In genomic region chr4:135854630-135855029, GRCm38 (mm10) we compare ENCODE assay signal across 8 mouse cellular contexts. TPM values are rescaled to one million over a fixed set of nuclear protein-coding genes. Genes with fewer than 3 reads are reported as not detected.
DNase-seq lines count a peak whose midpoint lies in the region; ATAC-seq and TF ChIP-seq lines count a peak whose summit lies in the region.

No protein-coding gene starts in this region.

- H3K4me1 ChIP-seq in heart, embryonic 11.5 days (ENCODE audit: control insufficient read depth, insufficient read depth, low read length), result peaks cover 30% of the 10 kb centered on the region
- peaks cover 34% of the 10 kb centered on the region for H3K4me1 ChIP-seq in G1E (ENCODE audit: insufficient read depth, low read depth, low read length)
- H3K4me1 ChIP-seq in hindbrain, embryonic 12.5 days, result peaks cover 35% of the 10 kb centered on the region
- H3K4me1 ChIP-seq in midbrain, embryonic 11.5 days (ENCODE audit: control insufficient read depth, insufficient read depth, low read length), result peaks cover 11% of the 10 kb centered on the region
- peaks cover 17% of the 10 kb centered on the region for H3K4me1 ChIP-seq in kidney, adult 2 months (ENCODE audit: control insufficient read depth, insufficient read depth, low read length)

- no peaks in the 10 kb centered on the region for H3K27me3 ChIP-seq in heart, embryonic 11.5 days (ENCODE audit: control insufficient read depth, insufficient read depth, low read length)
- peaks cover 26% of the 10 kb centered on the region for H3K27me3 ChIP-seq in G1E (ENCODE audit: insufficient read depth, low read length)
- no peaks in the 10 kb centered on the region for H3K27me3 ChIP-seq in hindbrain, embryonic 12.5 days
- H3K27me3 ChIP-seq in midbrain, embryonic 11.5 days (ENCODE audit: control insufficient read depth, insufficient read depth, low read length), result no peaks in the 10 kb centered on the region
- no peaks in the 10 kb centered on the region for H3K27me3 ChIP-seq in kidney, adult 2 months (replicated peaks; ENCODE audit: control insufficient read depth, insufficient read depth, low read length)

- peak overlapping the region; percentile 79 for H3K4me3 ChIP-seq in heart, embryonic 11.5 days (ENCODE audit: low read depth, low read length)
- H3K4me3 ChIP-seq in G1E (ENCODE audit: low read depth, low read length), result peak overlapping the region; percentile 40; the same call in 1 of the 2 replicates
- H3K4me3 ChIP-seq in hindbrain, embryonic 12.5 days, result peak overlapping the region; percentile 96; the same call in 1 of the 2 replicates
- no peak overlapping the region for H3K4me3 ChIP-seq in midbrain, embryonic 11.5 days (ENCODE audit: low read depth, low read length)
- no peak overlapping the region for H3K4me3 ChIP-seq in kidney, adult 2 months (ENCODE audit: insufficient read depth, low read depth, low read length)

- TF ChIP-seq CTCF in G1E (IDR thresholded peaks at IDR 0.05; ENCODE audit: low read depth, low read length), result no peak
- TF ChIP-seq CTCF in kidney, adult 2 months (conservative IDR thresholded peaks at IDR 0.05; ENCODE audit: insufficient read depth, insufficient read length, low read depth, low read length), result no peak

- WGBS in heart, embryonic 11.5 days (ENCODE audit: insufficient replicate concordance), result 73% methylated on average over 11 of the region's 11 CpGs
- 78% methylated on average over 11 of the region's 11 CpGs for WGBS in hindbrain, embryonic 12.5 days
- WGBS in midbrain, embryonic 11.5 days, result 75% methylated on average over 11 of the region's 11 CpGs
- WGBS in kidney, adult 2 months, result 74% methylated on average over 11 of the region's 11 CpGs

- no peaks in the 10 kb centered on the region for H3K36me3 ChIP-seq in heart, embryonic 11.5 days (ENCODE audit: control insufficient read depth, insufficient read depth, low read length)
- peaks cover 11% of the 10 kb centered on the region for H3K36me3 ChIP-seq in G1E (replicated peaks)
- no peaks in the 10 kb centered on the region for H3K36me3 ChIP-seq in hindbrain, embryonic 12.5 days
- H3K36me3 ChIP-seq in midbrain, embryonic 11.5 days (ENCODE audit: control insufficient read depth, insufficient read depth, low read length), result no peaks in the 10 kb centered on the region
- no peaks in the 10 kb centered on the region for H3K36me3 ChIP-seq in kidney, adult 2 months (ENCODE audit: control insufficient read depth, insufficient read depth, low read length)

- no peak for DNase-seq in heart, postnatal 4 days
- DNase-seq in G1E (ENCODE audit: low spot score) (no peak), adipocyte (ENCODE audit: low spot score) (no peak)
- no peak for DNase-seq in midbrain, embryonic 11.5 days (ENCODE audit: low spot score, missing footprints)
- DNase-seq in right cerebral cortex, adult 18-20 months, result no peak
- no peak for DNase-seq in kidney, adult 2 months

- H3K4me2 ChIP-seq in heart, embryonic 11.5 days, result peak overlapping the region; percentile 85
- H3K4me2 ChIP-seq in hindbrain, embryonic 12.5 days (replicated peaks), result peak overlapping the region; percentile 80
- peak overlapping the region; percentile 87; the same call in 1 of the 2 replicates for H3K4me2 ChIP-seq in midbrain, embryonic 11.5 days

- no peak for TF ChIP-seq POLR2A in kidney, adult 2 months (IDR thresholded peaks at IDR 0.05; ENCODE audit: low read depth, low read length)

- ATAC-seq in heart, embryonic 11.5 days (replicated peaks; ENCODE audit: insufficient number of reproducible peaks, low FRiP score, low TSS enrichment), result no peak
- ATAC-seq in G1E (ENCODE audit: extremely low read depth, insufficient number of reproducible peaks, low FRiP score, poor library complexity, severe bottlenecking), result no peak
- no peak for ATAC-seq in hindbrain, embryonic 12.5 days (ENCODE audit: low FRiP score)
- no peak for ATAC-seq in midbrain, embryonic 11.5 days (ENCODE audit: low FRiP score)

- peak overlapping the region; percentile 94 for H3K9ac ChIP-seq in heart, embryonic 11.5 days (ENCODE audit: low read depth, low read length)
- peak overlapping the region; percentile 99 for H3K9ac ChIP-seq in hindbrain, embryonic 12.5 days
- H3K9ac ChIP-seq in midbrain, embryonic 11.5 days (ENCODE audit: low read length), result peak overlapping the region; percentile 98

- H3K27ac ChIP-seq in heart, embryonic 11.5 days (ENCODE audit: low read depth, low read length), result peak overlapping the region; percentile 99
- peak overlapping the region; percentile 99 for H3K27ac ChIP-seq in hindbrain, embryonic 12.5 days
- H3K27ac ChIP-seq in midbrain, embryonic 11.5 days (ENCODE audit: low read depth, low read length), result peak overlapping the region; percentile 100
- no peak overlapping the region for H3K27ac ChIP-seq in kidney, adult 2 months (ENCODE audit: insufficient read depth, low read depth, low read length)

- H3K9me3 ChIP-seq in heart, embryonic 11.5 days (replicated peaks; ENCODE audit: control insufficient read depth, low read length), result no peaks in the 10 kb centered on the region
- no peaks in the 10 kb centered on the region for H3K9me3 ChIP-seq in G1E (replicated peaks)
- no peaks in the 10 kb centered on the region for H3K9me3 ChIP-seq in hindbrain, embryonic 12.5 days (replicated peaks)
- H3K9me3 ChIP-seq in midbrain, embryonic 11.5 days (ENCODE audit: control insufficient read depth, low read length), result no peaks in the 10 kb centered on the region

RNA-seq across cellular contexts. Expression of gene Srsf10, which starts 0.9 kb away (rescaled TPM):
- polyA plus RNA-seq in heart, embryonic 11.5 days (2014; fragmentation: Nextera tagmentation; extraction: Ambion mirVana), result 191 and 202 TPM in 2 replicates
- total RNA-seq in heart, postnatal 4 days (2021), result 10 to 100 TPM; 73.8 to 80.5 TPM
- total RNA-seq in G1E (2014; fragmentation: Nextera tagmentation), result 355 and 418 TPM in 2 replicates
- total RNA-seq in G1E (2017), result 223 and 241 TPM in 2 replicates
- 299 and 339 TPM in 2 replicates for polyA plus RNA-seq in G1E (2012)
- polyA plus RNA-seq in hindbrain, embryonic 12.5 days (2016; fragmentation: Nextera tagmentation; extraction: Ambion mirVana), result 312 and 328 TPM in 2 replicates
- 434 and 444 TPM in 2 replicates for polyA plus RNA-seq in midbrain, embryonic 11.5 days (2014; fragmentation: Nextera tagmentation; extraction: Ambion mirVana)
- 43.4 TPM in 2 replicates for polyA plus RNA-seq in kidney, adult 2 months (2012; rRNA removed)

RNA-seq across cellular contexts. Expression of gene Pnrc2, which starts 19.0 kb away (rescaled TPM):
- polyA plus RNA-seq in heart, embryonic 11.5 days (2014; fragmentation: Nextera tagmentation; extraction: Ambion mirVana), result 138 and 144 TPM in 2 replicates
- total RNA-seq in heart, postnatal 4 days (2021), result 10 to 100 TPM; 81.7 to 88.6 TPM
- total RNA-seq in G1E (2014; fragmentation: Nextera tagmentation), result 264 and 272 TPM in 2 replicates
- 159 and 197 TPM in 2 replicates for total RNA-seq in G1E (2017)
- 7.7 and 7.9 TPM in 2 replicates for polyA plus RNA-seq in G1E (2012)
- polyA plus RNA-seq in hindbrain, embryonic 12.5 days (2016; fragmentation: Nextera tagmentation; extraction: Ambion mirVana), result 152 and 154 TPM in 2 replicates
- polyA plus RNA-seq in midbrain, embryonic 11.5 days (2014; fragmentation: Nextera tagmentation; extraction: Ambion mirVana), result 258 and 259 TPM in 2 replicates
- 17.7 and 23.3 TPM in 2 replicates for polyA plus RNA-seq in kidney, adult 2 months (2012; rRNA removed)

RNA-seq across cellular contexts. Expression of gene Cnr2, which starts 40.6 kb away (rescaled TPM):
- 0.25 and 0.73 TPM in 2 replicates for polyA plus RNA-seq in heart, embryonic 11.5 days (2014; fragmentation: Nextera tagmentation; extraction: Ambion mirVana)
- total RNA-seq in heart, postnatal 4 days (2021), result under 1 TPM; 0.68 to 0.74 TPM
- total RNA-seq in G1E (2014; fragmentation: Nextera tagmentation), result 13.4 and 13.6 TPM in 2 replicates
- 28.2 and 30.6 TPM in 2 replicates for total RNA-seq in G1E (2017)
- polyA plus RNA-seq in G1E (2012), result 4.0 and 5.1 TPM in 2 replicates
- 0.15 and 0.29 TPM in 2 replicates for polyA plus RNA-seq in hindbrain, embryonic 12.5 days (2016; fragmentation: Nextera tagmentation; extraction: Ambion mirVana)
- polyA plus RNA-seq in midbrain, embryonic 11.5 days (2014; fragmentation: Nextera tagmentation; extraction: Ambion mirVana), result 0.41 and 0.63 TPM in 2 replicates
- 2.7 and 4.1 TPM in 2 replicates for polyA plus RNA-seq in kidney, adult 2 months (2012; rRNA removed)

Comparison
In these comparisons a context has a peak if more than half of its experiments do, and no peak if none do; other contexts are left out.
1. H3K4me3 ChIP-seq: peak in heart, embryonic 11.5 days (single experiment), G1E (single experiment) and hindbrain, embryonic 12.5 days (single experiment); none in midbrain, embryonic 11.5 days (single experiment) and kidney, adult 2 months (single experiment).
2. Peak in every context shown above with its lines, with median percentiles within 50 percentile points of each other: H3K4me2 ChIP-seq and H3K9ac ChIP-seq.